Mouse (Mus musculus) neutrophil, adult 65 days (primary cell): ENCODE results near the gene Smarcad1. TPM values are rescaled to one million over a fixed set of nuclear protein-coding genes. Genes with fewer than 3 reads are reported as not detected.

ENCODE experiments used
- total RNA-seq: library from RNA; stranded (reverse); gene quantifications from 2 replicates; pipeline ENCODE4 v1.2.4, GENCODE M21; 2023

The Smarcad1 gene
- total RNA-seq = 19.9 and 25.8 TPM in 2 replicates

DNA sequence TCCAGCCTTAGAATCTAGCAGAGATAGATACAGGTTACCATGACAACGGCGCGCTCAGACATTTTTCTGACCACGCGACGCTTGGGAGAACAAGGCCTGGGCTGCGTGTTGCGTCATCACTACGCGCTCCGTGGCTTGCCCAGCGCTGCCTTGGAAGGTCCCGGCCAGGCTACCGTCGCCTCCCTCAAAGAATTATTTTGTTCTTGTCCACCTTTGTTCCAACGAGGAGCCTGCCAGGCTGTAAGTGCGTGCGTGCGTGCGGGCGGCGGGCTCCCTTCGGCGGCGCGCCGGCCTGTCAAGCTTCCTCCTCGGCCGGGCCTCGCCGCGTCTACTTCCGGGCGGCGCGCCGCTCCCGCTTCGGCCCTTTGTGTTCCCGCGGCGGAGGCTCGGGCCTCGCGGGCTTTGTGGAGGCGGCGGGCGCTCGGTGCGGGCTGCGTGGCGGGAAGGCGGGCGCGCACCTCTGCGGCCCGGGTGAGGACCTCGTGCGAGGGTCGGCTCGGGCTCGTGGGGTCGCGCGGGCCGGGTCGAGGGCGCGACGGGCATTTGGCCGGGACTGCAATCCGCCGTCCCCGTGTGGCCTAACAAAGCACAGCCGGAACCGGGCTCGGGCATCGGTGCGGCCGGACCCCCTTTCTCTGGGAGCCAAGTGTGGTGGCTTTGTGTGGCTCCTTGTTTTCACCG is at the start of gene Smarcad1:
Smarcad1 (plus strand) TSS at position 93 of the 681 bp plus-strand sequence.

DNA sequence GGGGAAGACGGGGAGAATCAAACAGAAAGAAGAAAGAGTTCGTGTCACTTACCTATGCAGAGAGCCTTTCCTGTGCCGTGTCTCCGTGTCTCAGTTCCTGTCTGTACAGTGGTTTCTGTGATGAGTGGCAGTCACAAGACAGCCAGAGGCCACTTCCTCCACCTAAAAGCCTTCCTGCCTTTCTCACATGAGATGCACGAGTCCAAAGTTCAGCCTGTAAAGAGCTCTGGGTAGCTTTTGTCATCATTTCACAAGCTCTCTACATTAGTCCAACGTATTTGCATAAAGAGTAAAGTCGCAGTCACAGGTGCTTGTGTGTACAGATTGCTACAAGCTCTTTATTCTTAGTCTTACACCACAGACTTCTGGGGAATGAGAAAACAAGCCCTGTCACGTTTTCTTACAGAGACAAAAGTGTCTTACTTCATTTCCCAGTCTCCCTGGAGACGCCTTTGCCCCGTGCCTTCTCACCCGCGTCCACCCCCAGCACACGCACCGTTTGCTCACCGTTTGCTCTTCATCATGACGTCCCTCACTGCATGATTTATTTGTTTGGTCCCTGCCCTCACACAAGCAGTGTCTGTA is 102.3 kb downstream of the Smarcad1 start, which contains the start of gene Hpgds:
Hpgds (minus strand) TSS at position 288 of the 585 bp plus-strand sequence.

Other genes with a start within 250 kb of the Smarcad1 start
- gene Hpgds, start 102.3 kb downstream of the Smarcad1 start, total RNA-seq = 7.5 and 11.6 TPM in 2 replicates